Comparison of ENCODE assay signal across 22 mouse cellular contexts in the genomic region with DNA sequence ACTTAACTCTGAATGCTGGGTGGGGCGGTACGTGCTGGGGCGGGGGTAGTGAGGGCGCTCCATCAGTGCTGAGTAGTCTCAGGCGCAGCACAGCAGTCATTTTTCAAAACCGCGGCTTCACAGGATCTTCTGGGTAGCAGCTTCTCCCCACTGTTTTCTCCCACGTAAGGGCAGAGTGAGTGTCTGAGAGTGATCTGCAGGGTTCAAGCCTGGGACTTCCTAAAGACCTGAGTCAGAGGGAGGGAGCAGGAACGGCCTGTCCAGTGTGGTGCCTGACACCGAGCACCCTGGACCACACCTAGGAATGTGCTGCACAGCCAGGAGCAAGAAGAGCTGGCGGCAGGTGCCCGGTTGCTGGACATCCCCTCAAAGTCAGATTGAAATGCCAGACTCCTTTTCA. TPM values are rescaled to one million over a fixed set of nuclear protein-coding genes. Genes with fewer than 3 reads are reported as not detected.
DNase-seq lines count a peak whose midpoint lies in the region; ATAC-seq and TF ChIP-seq lines count a peak whose summit lies in the region.
"Had no signal": no experiment of that assay in that cellular context is flagged by ENCODE, and none has a peak within 500 bp of the region (broad histone marks: within the 10 kb centered on the region; RNA-seq: fewer than 3 reads in every experiment).

No protein-coding gene starts in this region.

- no peak for TF ChIP-seq EP300 in heart, adult 2 months (IDR thresholded peaks at IDR 0.05; ENCODE audit: insufficient read depth, low read depth, low read length)

- 0 out of 2 replicates have a peak, but pooled peaks cover 5% of the 10 kb centered on the region for H3K4me1 ChIP-seq in heart, embryonic 13.5 days
- no peaks in the 10 kb centered on the region for H3K4me1 ChIP-seq in heart, adult 2 months (ENCODE audit: control insufficient read depth, insufficient read depth, low read length)
- H3K4me1 ChIP-seq in E14TG2a.4 (replicated peaks; ENCODE audit: low read depth, low read length) (peaks cover 43% of the 10 kb centered on the region), ES-E14 (ENCODE audit: control insufficient read depth in 2 of 2, insufficient read depth in 2 of 2, low read length in 2 of 2, poor library complexity in 1 of 2) (peaks cover 0 to 10% of the 10 kb centered on the region in 2 experiments; a peak in 1 of 4 replicates)
- H3K4me1 ChIP-seq in stomach, embryonic 14.5 days (ENCODE audit: control insufficient read depth, insufficient read depth, low read length): no peaks in the 10 kb centered on the region
- 0 out of 2 replicates have a peak, but pooled peaks cover 8% of the 10 kb centered on the region for H3K4me1 ChIP-seq in hindbrain, embryonic 14.5 days (replicated peaks; ENCODE audit: control insufficient read depth, insufficient read depth, low read length)
- no peaks in the 10 kb centered on the region for H3K4me1 ChIP-seq in hindbrain, embryonic 12.5 days
- H3K4me1 ChIP-seq: embryonic facial prominence, embryonic 12.5 days had no signal

- no peak for TF ChIP-seq POLR2A in heart, adult 2 months (IDR thresholded peaks at IDR 0.05; ENCODE audit: insufficient read depth, low read depth, low read length)

- H3K79me2 ChIP-seq in heart, adult 2 months (replicated peaks; ENCODE audit: control insufficient read depth, insufficient read depth, low read length): no peaks in the 10 kb centered on the region

- H3K36me3 ChIP-seq in heart, embryonic 13.5 days: peaks cover 27% of the 10 kb centered on the region
- H3K36me3 ChIP-seq in heart, adult 2 months (ENCODE audit: control insufficient read depth, insufficient read depth, low read length): no peaks in the 10 kb centered on the region
- H3K36me3 ChIP-seq in E14TG2a.4 (ENCODE audit: insufficient read depth, low read length): no peaks in the 10 kb centered on the region
- no peaks in the 10 kb centered on the region for H3K36me3 ChIP-seq in ES-E14 (ENCODE audit: control insufficient read depth, insufficient read depth, low read length, poor library complexity, severe bottlenecking)
- peaks cover 2% of the 10 kb centered on the region for H3K36me3 ChIP-seq in stomach, embryonic 14.5 days (ENCODE audit: control insufficient read depth, insufficient read depth, low read length)
- peaks cover 17% of the 10 kb centered on the region for H3K36me3 ChIP-seq in hindbrain, embryonic 14.5 days (replicated peaks; ENCODE audit: control insufficient read depth, insufficient read depth)
- peaks cover 21% of the 10 kb centered on the region for H3K36me3 ChIP-seq in hindbrain, embryonic 12.5 days

- in situ Hi-C loops in ES-E14 (cut with MboI; ENCODE audit: low sequenced_read_pairs in 2 of 2, unreplicated experiment in 2 of 2): loop anchor here in 1 of 2 experiments (5.0 kb wide), 1 partner anchor 96 kb away; no protein-coding TSS in a partner anchor

- peak overlapping the region; percentile 11; the same call in 1 of the 2 replicates for H3K4me2 ChIP-seq in heart, embryonic 13.5 days
- peak overlapping the region; percentile 15; the same call in 1 of the 2 replicates for H3K4me2 ChIP-seq in stomach, embryonic 14.5 days (replicated peaks; ENCODE audit: low read depth, low read length)
- H3K4me2 ChIP-seq in hindbrain, embryonic 14.5 days (replicated peaks): no peak overlapping the region
- no peak overlapping the region for H3K4me2 ChIP-seq in hindbrain, embryonic 12.5 days (replicated peaks)
- H3K4me2 ChIP-seq: embryonic facial prominence, embryonic 12.5 days; forebrain, embryonic 15.5 days; heart, embryonic 11.5 days had no signal

- no peak overlapping the region for H3K27ac ChIP-seq in heart, embryonic 13.5 days (replicated peaks)
- no peak overlapping the region for H3K27ac ChIP-seq in heart, adult 2 months
- H3K27ac ChIP-seq in ES-E14 (ENCODE audit: insufficient read depth, low read depth, low read length, poor library complexity, severe bottlenecking): no peak overlapping the region
- no peak overlapping the region for H3K27ac ChIP-seq in stomach, embryonic 14.5 days (ENCODE audit: low read length)
- H3K27ac ChIP-seq in hindbrain, embryonic 14.5 days: no peak overlapping the region
- no peak overlapping the region for H3K27ac ChIP-seq in hindbrain, embryonic 12.5 days
- H3K27ac ChIP-seq: embryonic facial prominence, embryonic 12.5 days; forebrain, embryonic 15.5 days; hindbrain, embryonic 10.5 days had no signal

- H3K4me3 ChIP-seq in heart, embryonic 13.5 days: no peak overlapping the region
- H3K4me3 ChIP-seq in heart, adult 2 months: no peak overlapping the region
- peak overlapping the region; percentile 65 for H3K4me3 ChIP-seq in E14TG2a.4 (replicated peaks; ENCODE audit: low read length)
- H3K4me3 ChIP-seq in ES-E14 (ENCODE audit: insufficient read depth in 1 of 2, low read depth in 1 of 2, low read length in 2 of 2, poor library complexity in 1 of 2, severe bottlenecking in 1 of 2): peak overlapping the region; percentile 3 to 29; a peak in 2 of 4 replicates
- H3K4me3 ChIP-seq in stomach, embryonic 14.5 days (ENCODE audit: low read depth, low read length): no peak overlapping the region
- no peak overlapping the region for H3K4me3 ChIP-seq in hindbrain, embryonic 14.5 days (replicated peaks; ENCODE audit: low read length)
- no peak overlapping the region for H3K4me3 ChIP-seq in hindbrain, embryonic 12.5 days
- H3K4me3 ChIP-seq: embryonic facial prominence, embryonic 12.5 days; forebrain, embryonic 15.5 days; hindbrain, embryonic 10.5 days had no signal

- no peak for DNase-seq in heart, adult 2 months
- no peak for DNase-seq in ES-E14 (ENCODE audit: low read depth, low spot score)
- DNase-seq in hindbrain, embryonic 14.5 days (ENCODE audit: low spot score): no peak
- DNase-seq in spleen, postnatal 4 days (ENCODE audit: low spot score in 2 of 2): no peak
- DNase-seq: adrenal gland, adult 2 months; adrenal gland, postnatal 25 days; cerebellum, adult 2 months; cerebellum, postnatal 10 days; gastrocnemius, postnatal 10 days; heart, adult 18-20 months; heart, postnatal 10 days; kidney, adult 11 months had no signal

- H3K27me3 ChIP-seq in heart, embryonic 13.5 days (replicated peaks): peaks cover 25% of the 10 kb centered on the region
- no peaks in the 10 kb centered on the region; the same call in 1 of the 2 replicates for H3K27me3 ChIP-seq in heart, adult 2 months (ENCODE audit: control insufficient read depth, insufficient read depth, low read length)
- peaks cover 16% of the 10 kb centered on the region for H3K27me3 ChIP-seq in E14TG2a.4 (ENCODE audit: insufficient read depth, low read length)
- H3K27me3 ChIP-seq in stomach, embryonic 14.5 days (ENCODE audit: control insufficient read depth, insufficient read depth, low read length): no peaks in the 10 kb centered on the region
- 0 out of 2 replicates have a peak, but pooled peaks cover 5% of the 10 kb centered on the region for H3K27me3 ChIP-seq in hindbrain, embryonic 14.5 days (ENCODE audit: control insufficient read depth, insufficient read depth, low read length)
- H3K27me3 ChIP-seq in hindbrain, embryonic 12.5 days: peaks cover 12% of the 10 kb centered on the region

- H3K9ac ChIP-seq in heart, embryonic 13.5 days: no peak overlapping the region
- no peak overlapping the region for H3K9ac ChIP-seq in heart, adult 2 months (ENCODE audit: low read depth, low read length)
- H3K9ac ChIP-seq in ES-E14 (ENCODE audit: insufficient read depth, low read depth, low read length, poor library complexity, severe bottlenecking): no peak overlapping the region
- no peak overlapping the region for H3K9ac ChIP-seq in stomach, embryonic 14.5 days (replicated peaks; ENCODE audit: low read depth, low read length)
- no peak overlapping the region for H3K9ac ChIP-seq in hindbrain, embryonic 14.5 days
- no peak overlapping the region for H3K9ac ChIP-seq in hindbrain, embryonic 12.5 days
- H3K9ac ChIP-seq: embryonic facial prominence, embryonic 12.5 days; forebrain, embryonic 15.5 days had no signal

- no peak for TF ChIP-seq CTCF in heart, adult 2 months (IDR thresholded peaks at IDR 0.05)
- no peak for TF ChIP-seq CTCF in E14TG2a.4 (conservative IDR thresholded peaks at IDR 0.05; ENCODE audit: low read length)

- ATAC-seq in heart, embryonic 13.5 days (ENCODE audit: extremely low read depth, insufficient number of reproducible peaks, low FRiP score, low TSS enrichment): no peak
- ATAC-seq in stomach, embryonic 14.5 days (ENCODE audit: insufficient number of reproducible peaks, insufficient read depth, low FRiP score, low read depth): peak; percentile 63; the same call in 1 of the 2 replicates
- ATAC-seq in hindbrain, embryonic 14.5 days (ENCODE audit: low FRiP score): no peak
- ATAC-seq in hindbrain, embryonic 12.5 days (ENCODE audit: low FRiP score): no peak
- ATAC-seq: forebrain, embryonic 15.5 days; hindbrain, embryonic 16.5 days; inflammation-experienced regulatory T-cells, adult 6 months had no signal

- 24% methylated on average over 12 of the region's 12 CpGs for WGBS in heart, embryonic 13.5 days
- 31% methylated on average over 12 of the region's 12 CpGs for WGBS in heart, adult 2 months
- 23% methylated on average over 12 of the region's 12 CpGs for WGBS in stomach, embryonic 14.5 days
- WGBS in hindbrain, embryonic 14.5 days: 38% methylated on average over 12 of the region's 12 CpGs
- 34% methylated on average over 12 of the region's 12 CpGs for WGBS in hindbrain, embryonic 12.5 days

- intact Hi-C loops in heart, adult 2 months (cut with DNase I): no loop called here

- H3K9me3 ChIP-seq in heart, embryonic 13.5 days: peaks cover 23% of the 10 kb centered on the region
- H3K9me3 ChIP-seq in E14TG2a.4 (ENCODE audit: low read length) (no peaks in the 10 kb centered on the region), ES-E14 (ENCODE audit: control insufficient read depth, insufficient read depth, low read depth, low read length) (no peaks in the 10 kb centered on the region)
- H3K9me3 ChIP-seq in stomach, embryonic 14.5 days (ENCODE audit: control insufficient read depth, low read depth, low read length): peaks cover 19% of the 10 kb centered on the region
- peaks cover 21% of the 10 kb centered on the region for H3K9me3 ChIP-seq in hindbrain, embryonic 14.5 days (ENCODE audit: control insufficient read depth, low read length)
- H3K9me3 ChIP-seq in hindbrain, embryonic 12.5 days (replicated peaks): peaks cover 19% of the 10 kb centered on the region

TF ChIP-seq in ES-E14, 5 proteins besides CTCF, POLR2A, EP300 and RAD21 (continues in another document):
- TF ChIP-seq ZC3H11A (IDR thresholded peaks at IDR 0.05; ENCODE audit: borderline replicate concordance, low read depth, low read length) (no peak), MAFK (IDR thresholded peaks at IDR 0.05; ENCODE audit: insufficient read depth, low read depth, low read length) (no peak), CHD2 (IDR thresholded peaks at IDR 0.05; ENCODE audit: low read depth, low read length) (no peak)

RNA-seq across cellular contexts. Expression of gene Zfp90, which starts 16.0 kb away (rescaled TPM):
- 13.9 and 15.3 TPM in 2 replicates for polyA plus RNA-seq in heart, embryonic 13.5 days (2015; fragmentation: Nextera tagmentation; extraction: Ambion mirVana)
- total RNA-seq in heart, adult 2 months (2021): 1 to 10 TPM; 2.7 to 3.8 TPM
- 1.8 and 2.8 TPM in 2 replicates for polyA plus RNA-seq in heart, adult 2 months (2012; rRNA removed)
- total RNA-seq in ES-E14 (2012; rRNA removed): 5.7 and 6.0 TPM in 2 replicates
- 23.8 and 25.4 TPM in 2 replicates for polyA plus RNA-seq in stomach, embryonic 14.5 days (2014; fragmentation: Nextera tagmentation; extraction: Ambion mirVana)
- polyA plus RNA-seq in hindbrain, embryonic 14.5 days (2014; fragmentation: Nextera tagmentation; extraction: Ambion mirVana): 40.3 and 41.7 TPM in 2 replicates
- polyA plus RNA-seq in hindbrain, embryonic 12.5 days (2016; fragmentation: Nextera tagmentation; extraction: Ambion mirVana): 36.0 and 37.3 TPM in 2 replicates

Comparison
In these comparisons a context has a peak if more than half of its experiments do, and no peak if none do; other contexts are left out.
1. H3K4me2 ChIP-seq: peak in heart, embryonic 13.5 days (single experiment) and stomach, embryonic 14.5 days (single experiment); none in hindbrain, embryonic 14.5 days (single experiment) and hindbrain, embryonic 12.5 days (single experiment).
2. H3K4me3 ChIP-seq: peak in E14TG2a.4 (single experiment) and ES-E14 (2 of 2); none in heart, embryonic 13.5 days (single experiment), heart, adult 2 months (single experiment), stomach, embryonic 14.5 days (single experiment), hindbrain, embryonic 14.5 days (single experiment) and hindbrain, embryonic 12.5 days (single experiment).